Mouse (Mus musculus): ENCODE measurements around the gene Gm42957.
"Not testable (repeated sequence)": the region's sequence is repeated elsewhere in the genome, so short reads cannot be mapped to it uniquely, and the experiment has no call there.

The Gm42957 gene

DNA sequence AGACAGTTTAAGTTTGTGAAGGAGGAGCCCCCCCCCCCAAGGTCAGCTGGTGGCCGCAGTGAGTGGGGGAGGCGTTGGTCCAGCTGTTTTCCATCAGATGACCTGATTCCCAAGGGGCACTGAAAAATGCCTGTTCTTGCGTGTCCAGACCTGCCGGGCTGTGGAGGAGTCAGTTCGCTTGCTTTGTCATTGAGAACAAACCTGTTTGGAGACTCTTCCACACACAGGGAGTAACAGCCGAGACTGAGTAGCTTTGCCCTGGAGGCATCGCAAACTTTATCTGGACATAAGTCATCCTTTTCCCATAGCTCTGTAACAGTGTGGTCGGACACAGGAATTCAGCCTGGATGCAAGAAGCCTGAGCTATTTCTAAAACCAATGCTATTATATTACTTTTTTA lies 39.2 kb downstream of the Gm42957 start:
- no peak for DNase-seq (ENCODE audit: low read depth, low spot score)

GRCm38 (mm10) chr3:96675171-96675570 lies 39.9 kb downstream of the Gm42957 start:
- DNase-seq (ENCODE audit: low read depth, low spot score), result no peak

DNA sequence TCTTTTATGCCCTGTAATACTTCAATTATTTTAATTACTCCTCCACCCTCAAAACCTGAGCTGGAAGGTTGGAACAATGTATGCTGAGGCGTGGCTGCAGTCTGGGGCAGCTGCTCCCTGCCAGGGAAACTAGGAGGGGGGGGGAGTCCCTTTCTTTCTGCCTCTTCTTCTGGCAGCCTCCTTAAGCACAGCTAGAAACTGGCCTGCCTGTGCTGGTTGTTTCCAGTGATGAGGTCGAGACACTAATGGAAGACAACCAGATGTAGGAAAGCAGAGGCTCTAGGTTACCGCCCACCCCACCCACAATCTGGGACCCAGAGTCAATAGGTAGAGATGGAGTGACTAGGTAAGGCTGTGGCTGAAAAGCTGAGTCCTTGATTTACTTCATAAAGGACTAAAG lies 40.4 kb downstream of the Gm42957 start:
- no peak for DNase-seq (ENCODE audit: low read depth, low spot score)

DNA sequence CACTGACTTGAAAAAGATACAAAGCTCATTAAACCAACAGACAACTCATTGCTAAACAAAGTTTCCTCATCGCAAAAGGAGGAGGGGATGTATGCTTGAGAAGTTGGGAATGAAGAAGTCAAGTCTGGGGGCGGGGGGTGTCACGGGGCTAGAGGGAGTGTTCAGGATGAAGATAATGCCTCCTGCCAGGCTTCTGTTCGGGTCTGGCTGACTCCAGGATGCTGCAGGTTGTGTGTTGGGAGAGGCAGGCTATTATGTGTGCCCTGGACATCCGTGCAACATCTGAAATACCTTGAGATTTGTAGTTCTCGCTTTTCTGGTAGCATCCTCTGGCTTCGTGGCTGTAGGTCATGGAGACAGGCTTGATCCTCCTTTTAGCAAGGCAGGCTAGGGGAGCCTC lies 43.2 kb downstream of the Gm42957 start:
- no peak for DNase-seq (ENCODE audit: low read depth, low spot score)

DNA sequence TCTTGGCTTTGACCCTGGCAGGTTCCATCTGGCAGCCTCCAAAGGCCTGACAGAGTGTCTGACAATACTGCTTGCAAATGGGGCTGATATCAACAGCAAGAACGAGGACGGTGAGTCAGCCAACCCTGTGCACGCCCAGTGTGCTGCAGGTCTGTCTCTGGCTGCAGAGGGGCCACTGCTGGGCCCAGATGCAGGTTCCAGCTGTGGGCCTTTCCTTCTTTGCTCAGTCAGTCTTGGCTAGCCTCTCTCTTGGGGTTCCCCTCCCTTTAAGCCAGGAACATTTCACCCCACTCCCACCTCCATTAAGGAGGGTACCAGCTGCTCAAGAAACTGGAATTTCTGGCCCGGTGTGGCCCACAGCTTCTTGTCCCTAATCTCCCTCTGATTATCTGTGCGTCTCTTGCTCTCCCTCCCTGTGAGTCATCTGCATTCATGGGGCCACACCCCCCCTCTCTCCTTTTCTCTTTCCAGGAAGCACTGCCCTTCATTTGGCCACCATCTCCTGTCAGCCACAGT lies 43.9 kb downstream of the Gm42957 start:
- DNase-seq (ENCODE audit: low read depth, low spot score), result no peak

GRCm38 (mm10) chr3:96680269-96680956 lies 45.1 kb downstream of the Gm42957 start:
- no peak for DNase-seq (ENCODE audit: low read depth, low spot score)

DNA sequence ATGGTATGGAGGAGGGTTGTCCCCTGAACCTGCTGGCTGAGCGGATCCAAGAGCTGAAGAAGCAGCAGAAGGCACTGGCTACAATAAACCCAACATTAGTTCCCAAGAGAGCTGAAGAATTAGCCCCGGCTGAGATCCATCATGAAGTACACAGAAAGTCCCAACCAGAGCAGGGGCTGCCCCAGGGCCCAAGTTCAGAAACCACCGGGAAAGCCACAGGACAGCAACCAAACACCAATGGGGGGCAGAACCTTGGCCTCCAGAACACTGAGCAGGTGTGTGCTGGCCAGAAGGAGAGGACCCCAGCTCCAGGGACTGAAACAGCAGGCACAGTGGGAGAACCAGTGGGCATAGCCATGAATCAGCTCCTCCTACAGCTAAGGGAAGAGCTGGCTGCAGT lies 48.2 kb downstream of the Gm42957 start:
- DNase-seq (ENCODE audit: low read depth, low spot score), result no peak

DNA sequence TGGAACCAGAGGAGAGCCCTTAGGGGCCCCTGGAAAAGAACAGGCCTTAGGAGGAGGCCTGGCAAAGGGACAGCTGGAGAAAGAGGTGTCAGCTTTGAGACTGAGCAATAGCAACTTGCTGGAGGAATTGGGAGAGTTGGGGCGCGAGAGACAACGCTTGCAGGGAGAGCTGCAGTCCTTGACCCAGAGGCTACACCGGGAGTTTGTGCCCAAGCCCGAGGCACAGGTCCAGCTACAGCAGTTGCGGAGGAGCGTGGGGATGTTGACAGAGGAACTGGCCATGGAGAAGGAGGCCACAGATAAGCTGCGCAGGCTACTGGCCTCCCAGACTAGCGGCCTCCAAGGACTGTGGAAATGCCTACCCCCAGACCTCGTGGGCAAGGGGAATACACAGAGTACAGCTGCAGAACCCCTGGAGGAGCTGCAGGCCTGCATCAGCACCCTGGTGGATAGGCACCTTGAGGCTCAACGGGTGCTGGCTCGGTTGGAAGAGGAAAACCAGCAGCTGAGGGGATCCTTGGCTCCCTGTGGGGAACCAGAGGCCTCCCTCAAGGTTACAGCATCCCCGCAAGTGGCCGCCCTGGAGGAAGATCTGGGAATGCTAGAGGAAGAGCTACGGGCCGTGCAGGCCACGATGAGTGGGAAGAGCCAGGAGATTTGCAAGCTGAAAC lies 49.0 kb downstream of the Gm42957 start:
- no peak for DNase-seq (ENCODE audit: low read depth, low spot score)

DNA sequence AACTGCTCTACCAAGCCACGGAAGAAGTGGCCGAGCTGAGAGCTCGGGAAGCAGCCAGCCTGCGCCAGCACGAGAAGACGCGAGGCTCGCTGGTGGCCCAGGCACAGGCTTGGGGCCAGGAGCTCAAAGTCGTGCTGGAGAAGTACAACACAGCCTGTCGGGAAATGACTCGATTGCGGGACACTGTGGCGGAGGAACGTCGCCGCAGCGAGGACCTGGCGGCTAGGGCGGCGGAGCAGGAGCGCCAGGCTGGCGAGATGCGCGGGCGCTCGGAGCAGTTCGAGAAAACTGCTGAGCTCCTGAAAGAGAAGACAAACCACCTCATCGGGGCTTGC lies 49.5 kb downstream of the Gm42957 start:
- DNase-seq (ENCODE audit: low read depth, low spot score), result no peak

DNA sequence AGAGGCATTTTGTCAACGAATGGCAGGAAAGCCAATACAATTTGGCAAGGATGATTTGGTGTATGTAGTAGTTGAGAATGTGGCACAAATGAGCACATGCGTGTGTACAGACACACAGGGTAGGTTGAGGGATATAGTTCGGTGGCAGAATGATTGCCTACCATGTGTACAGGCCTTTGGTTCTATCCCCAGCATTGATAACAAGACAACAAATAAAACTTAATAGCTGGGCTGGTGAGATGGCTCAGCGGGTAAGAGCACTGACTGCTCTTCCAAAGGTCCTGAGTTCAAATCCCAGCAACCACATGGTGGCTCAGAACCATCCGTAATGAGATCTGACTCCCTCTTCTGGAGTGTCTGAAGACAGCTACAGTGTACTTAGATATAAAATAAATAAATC lies 50.8 kb downstream of the Gm42957 start:
- DNase-seq (ENCODE audit: low read depth, low spot score), result not testable (repeated sequence)

- DNase-seq (ENCODE audit: low read depth, low spot score), result no peak
Observed at GRCm38 (mm10) chr3:96688854-96689253, 53.6 kb downstream of the Gm42957 start.

DNA sequence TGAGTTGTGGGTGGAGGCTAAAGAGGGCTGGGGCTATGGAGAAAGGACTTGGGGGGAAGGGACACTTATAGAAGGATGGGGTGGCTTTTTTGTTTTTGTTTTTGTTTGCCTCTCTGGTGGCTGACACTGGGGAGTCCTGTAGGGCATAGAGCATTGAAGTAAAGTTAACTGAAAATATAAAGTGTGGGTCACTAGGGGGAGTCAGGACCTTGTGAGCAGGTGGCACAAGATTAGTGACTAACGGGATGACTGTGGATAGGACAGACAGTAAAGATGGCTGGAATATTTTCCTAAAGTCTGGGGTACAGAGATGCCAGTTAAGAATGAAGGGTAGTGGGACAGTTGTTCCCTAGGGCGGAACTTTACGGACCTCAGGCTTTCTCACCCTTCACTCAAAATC lies 55.0 kb downstream of the Gm42957 start:
- DNase-seq (ENCODE audit: low read depth, low spot score), result no peak

DNA sequence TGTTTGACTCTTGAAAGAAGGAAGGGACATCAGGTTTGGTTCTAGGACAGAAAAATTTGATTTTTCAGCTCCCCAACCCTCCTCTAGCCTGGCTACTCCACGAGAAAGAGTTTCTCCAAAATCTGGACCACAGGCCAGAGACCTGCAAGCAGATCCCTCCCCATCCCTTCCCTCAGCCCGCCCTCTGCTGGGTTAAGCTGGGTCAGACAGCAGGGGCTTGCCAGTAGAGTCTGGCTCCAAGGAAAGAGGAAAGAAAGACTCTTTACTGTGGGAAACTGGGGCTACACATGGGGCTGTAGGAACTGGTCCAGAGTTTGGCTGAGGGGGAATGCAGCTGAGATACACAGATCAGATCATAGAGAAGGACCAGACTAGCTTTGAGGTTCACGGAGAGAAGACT lies 57.2 kb downstream of the Gm42957 start:
- DNase-seq (ENCODE audit: low read depth, low spot score), result no peak

GRCm38 (mm10) chr3:96693579-96693978 lies 58.3 kb downstream of the Gm42957 start:
- no peak for DNase-seq (ENCODE audit: low read depth, low spot score)

GRCm38 (mm10) chr3:96696198-96696765 lies 61.0 kb downstream of the Gm42957 start, which contains the start of gene Pias3:
Pias3 (plus strand) TSS chr3:96696384.
- DNase-seq (ENCODE audit: low read depth, low spot score), result no peak

- DNase-seq (ENCODE audit: low read depth, low spot score), result no peak
Observed at GRCm38 (mm10) chr3:96696766-96697732, 61.8 kb downstream of the Gm42957 start.

DNA sequence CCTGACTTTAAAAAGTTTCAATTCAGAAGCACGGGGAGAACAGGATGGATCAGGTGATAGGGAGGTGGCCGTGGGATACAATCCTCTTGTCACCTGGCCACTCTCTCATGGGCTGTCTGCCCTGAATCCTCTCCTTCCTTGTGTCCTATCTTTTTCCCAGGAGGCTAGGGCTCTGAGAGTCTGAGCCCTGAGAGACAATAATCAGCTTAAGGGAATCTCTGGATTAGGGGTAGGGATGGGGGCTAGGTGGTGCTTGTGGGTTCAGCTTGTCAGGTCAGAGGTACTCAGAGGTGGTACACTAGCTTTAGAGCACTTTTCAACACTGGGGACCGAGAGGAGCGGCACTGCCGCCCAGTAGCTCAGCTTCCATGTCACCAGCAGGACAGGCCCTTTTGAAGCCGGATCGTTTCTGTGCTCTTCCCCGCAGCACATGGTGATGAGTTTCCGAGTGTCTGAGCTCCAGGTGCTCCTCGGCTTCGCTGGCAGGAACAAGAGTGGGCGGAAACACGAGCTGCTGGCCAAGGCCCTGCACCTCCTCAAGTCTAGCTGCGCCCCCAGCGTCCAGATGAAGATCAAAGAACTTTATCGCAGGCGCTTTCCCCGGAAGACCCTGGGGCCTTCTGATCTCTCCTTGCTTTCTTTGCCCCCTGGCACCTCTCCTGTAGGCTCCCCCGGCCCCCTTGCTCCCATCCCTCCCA lies 63.9 kb downstream of the Gm42957 start:
- DNase-seq (ENCODE audit: low read depth, low spot score), result no peak

DNA sequence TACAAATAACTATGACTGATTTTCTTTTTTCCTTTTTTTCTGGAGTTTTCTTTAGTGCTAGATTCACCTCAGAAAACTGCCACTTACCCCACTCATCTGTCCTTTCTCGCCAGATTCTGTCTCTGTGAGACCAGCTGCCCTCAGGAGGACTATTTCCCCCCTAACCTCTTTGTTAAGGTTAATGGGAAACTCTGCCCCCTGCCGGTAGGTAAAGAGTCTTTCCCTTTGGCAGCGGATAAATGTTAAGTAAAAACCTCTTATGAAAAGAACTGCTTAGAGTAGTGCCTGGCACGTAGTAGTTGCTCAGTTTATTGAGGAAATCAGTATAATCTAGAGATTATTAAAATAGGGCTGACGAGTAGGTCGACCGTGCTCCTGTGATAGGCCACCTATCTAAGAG lies 65.1 kb downstream of the Gm42957 start:
- DNase-seq (ENCODE audit: low read depth, low spot score), result no peak

DNA sequence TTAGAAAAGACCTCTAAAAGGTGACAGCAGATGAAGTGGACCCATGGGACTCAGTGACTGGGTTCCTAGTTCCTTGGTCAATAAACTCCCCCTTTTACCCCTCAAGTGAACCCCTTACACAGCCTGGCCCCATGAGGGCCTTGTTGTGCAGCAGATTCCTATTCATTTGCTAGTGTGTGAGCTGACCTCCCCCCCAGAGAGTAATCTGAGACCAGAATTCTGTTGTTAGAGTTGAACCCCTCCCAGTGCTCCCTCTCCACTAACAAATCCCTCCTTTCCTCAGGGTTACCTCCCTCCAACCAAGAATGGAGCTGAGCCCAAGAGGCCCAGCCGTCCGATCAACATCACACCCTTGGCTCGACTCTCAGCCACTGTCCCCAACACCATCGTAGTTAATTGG lies 65.7 kb downstream of the Gm42957 start:
- no peak for DNase-seq (ENCODE audit: low read depth, low spot score)
